Mouse (Mus musculus) G1E (cell line): ENCODE measurements around the gene Mcm8.

Experiments used
- CTCF ChIP-seq: IDR thresholded peaks from 2 replicates; pipeline ENCODE4 v1.5.1; 2012; ENCODE audit warnings: low read depth, low read length, inconsistent platforms, mixed read lengths
- GATA2 ChIP-seq: IDR thresholded peaks from 2 replicates; pipeline ENCODE4 v1.6.1; 2012; ENCODE audit warnings: low read depth, low read length, inconsistent platforms, borderline replicate concordance
- POLR2AphosphoS5 ChIP-seq: IDR thresholded peaks from 2 replicates; pipeline ENCODE4 v1.6.1; 2012; ENCODE audit warnings: low read depth, low read length, inconsistent platforms; ENCODE audit not compliant: insufficient replicate concordance
- TAL1 ChIP-seq: conservative IDR thresholded peaks from 2 replicates; pipeline ENCODE4 v1.6.1; 2012; ENCODE audit warnings: low read depth, low read length, inconsistent platforms, mixed read lengths

DNA sequence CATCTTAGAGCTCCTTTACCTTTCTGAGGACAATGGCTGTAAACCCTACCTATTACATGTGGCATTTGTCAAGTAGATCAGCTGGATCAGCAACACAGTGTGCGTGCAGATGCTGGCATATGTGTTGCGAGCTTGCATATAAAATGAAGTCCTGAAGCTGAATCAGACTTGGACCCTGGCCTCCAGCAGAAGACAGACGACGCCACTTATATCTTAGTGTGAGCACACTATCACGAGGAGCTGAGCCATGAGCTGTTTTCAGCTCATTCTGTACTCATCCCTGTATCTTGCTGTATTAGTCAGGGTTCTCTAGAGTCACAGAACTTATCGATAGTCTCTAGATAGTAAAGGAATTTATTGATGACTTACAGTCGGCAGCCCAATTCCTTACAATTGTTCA, 69.4 kb downstream of the Mcm8 start:
- no peak for TF ChIP-seq CTCF
- TF ChIP-seq POLR2AphosphoS5 = no peak
- no peak for TF ChIP-seq TAL1
- no peak for TF ChIP-seq GATA2
